Mouse (Mus musculus) c-Kit-positive CD71-positive TER-119-negative erythroid progenitor cells, embryonic 14.5 days (primary cell): ENCODE data around the gene Gm21981.
"Not testable (repeated sequence)": the region's sequence is repeated elsewhere in the genome, so short reads cannot be mapped to it uniquely, and the experiment has no call there.

Experiments
- DNase-seq: peaks from one replicate; pipeline ENCODE4 v3.0.0-alpha.2; 2013; ENCODE audit warnings: low read depth

Gene Gm21981

GRCm38 (mm10) chr17:47664474-47664873, 29.8 kb downstream of the Gm21981 start:
- no peak for DNase-seq

- DNase-seq = no peak
Measured at GRCm38 (mm10) chr17:47663009-47663713, 31.1 kb downstream of the Gm21981 start.

GRCm38 (mm10) chr17:47658741-47659243, 35.5 kb downstream of the Gm21981 start:
- no peak for DNase-seq

- DNase-seq = no peak
Measured at GRCm38 (mm10) chr17:47657901-47658300, 36.4 kb downstream of the Gm21981 start.

GRCm38 (mm10) chr17:47655697-47656096, 38.6 kb downstream of the Gm21981 start:
- no peak for DNase-seq

- DNase-seq = not testable (repeated sequence)
Measured at GRCm38 (mm10) chr17:47654346-47654745, 39.9 kb downstream of the Gm21981 start.

- DNase-seq = no peak
Measured at GRCm38 (mm10) chr17:47651953-47652352, 42.3 kb downstream of the Gm21981 start.

GRCm38 (mm10) chr17:47648966-47649365, 45.3 kb downstream of the Gm21981 start:
- DNase-seq = no peak

- peak; percentile 80 for DNase-seq
Measured at GRCm38 (mm10) chr17:47646683-47647082, 47.6 kb downstream of the Gm21981 start.

GRCm38 (mm10) chr17:47642992-47643391, 51.3 kb downstream of the Gm21981 start:
- no peak for DNase-seq
